Mouse (Mus musculus): ENCODE data around the gene Myo1e.

Gene Myo1e

GRCm38 (mm10) chr9:70207151-70207831 lies at the start of gene Myo1e:
Gene Myo1e, plus strand, starts transcription at chr9:70207350.
- peak; percentile 75 to 85 for DNase-seq (ENCODE audit: low spot score in 2 of 2)

GRCm38 (mm10) chr9:70160071-70160470 lies 47.1 kb upstream of the Myo1e start:
- peak in 1 of 2 experiments; percentile 16 for DNase-seq (ENCODE audit: low spot score in 2 of 2)

GRCm38 (mm10) chr9:70168973-70169372 lies 38.2 kb upstream of the Myo1e start:
- no peak for DNase-seq (ENCODE audit: low spot score in 2 of 2)

- no peak for DNase-seq (ENCODE audit: low spot score in 2 of 2)
Observed at GRCm38 (mm10) chr9:70174291-70174848, 32.8 kb upstream of the Myo1e start.

- DNase-seq (ENCODE audit: low spot score in 2 of 2), result no peak
Observed at GRCm38 (mm10) chr9:70174896-70175295, 32.3 kb upstream of the Myo1e start.

GRCm38 (mm10) chr9:70176291-70176690 lies 30.9 kb upstream of the Myo1e start:
- DNase-seq (ENCODE audit: low spot score in 2 of 2), result no peak

GRCm38 (mm10) chr9:70181719-70182118 lies 25.4 kb upstream of the Myo1e start:
- no peak for DNase-seq (ENCODE audit: low spot score in 2 of 2)

GRCm38 (mm10) chr9:70182639-70183038 lies 24.5 kb upstream of the Myo1e start:
- DNase-seq (ENCODE audit: low spot score in 2 of 2), result no peak

GRCm38 (mm10) chr9:70192336-70192735 lies 14.8 kb upstream of the Myo1e start:
- DNase-seq (ENCODE audit: low spot score in 2 of 2), result no peak

- no peak for DNase-seq (ENCODE audit: low spot score in 2 of 2)
Observed at GRCm38 (mm10) chr9:70194622-70195021, 12.5 kb upstream of the Myo1e start.

- DNase-seq (ENCODE audit: low spot score in 2 of 2), result no peak
Observed at GRCm38 (mm10) chr9:70196956-70197659, 10.0 kb upstream of the Myo1e start.

- DNase-seq (ENCODE audit: low spot score in 2 of 2), result no peak
Observed at GRCm38 (mm10) chr9:70197992-70198391, 9.2 kb upstream of the Myo1e start.

GRCm38 (mm10) chr9:70202753-70203152 lies 4.4 kb upstream of the Myo1e start:
- DNase-seq (ENCODE audit: low spot score in 2 of 2), result no peak

- DNase-seq (ENCODE audit: low spot score in 2 of 2), result no peak
Observed at GRCm38 (mm10) chr9:70203267-70204076, 3.7 kb upstream of the Myo1e start.

GRCm38 (mm10) chr9:70207981-70208521 lies 901 bp downstream of the Myo1e start:
- DNase-seq (ENCODE audit: low spot score in 2 of 2), result no peak

GRCm38 (mm10) chr9:70208751-70209150 lies 1.6 kb downstream of the Myo1e start:
- no peak for DNase-seq (ENCODE audit: low spot score in 2 of 2)

GRCm38 (mm10) chr9:70209296-70210049 lies 2.3 kb downstream of the Myo1e start:
- DNase-seq (ENCODE audit: low spot score in 2 of 2), result no peak

GRCm38 (mm10) chr9:70211638-70212037 lies 4.5 kb downstream of the Myo1e start:
- no peak for DNase-seq (ENCODE audit: low spot score in 2 of 2)

GRCm38 (mm10) chr9:70216517-70216916 lies 9.4 kb downstream of the Myo1e start:
- DNase-seq (ENCODE audit: low spot score in 2 of 2), result no peak

- no peak for DNase-seq (ENCODE audit: low spot score in 2 of 2)
Observed at GRCm38 (mm10) chr9:70219295-70219931, 12.3 kb downstream of the Myo1e start.
